Mouse (Mus musculus) retina, embryonic 14.5 days (tissue): ENCODE results near the gene Lamp1.

Experiments
- DNase-seq: peaks from one replicate; pipeline ENCODE4 v3.0.0-alpha.2; 2015; ENCODE audit warnings: low spot score

Gene Lamp1

GRCm38 (mm10) chr8:13158718-13159376, at the start of gene Lamp1:
Gene Lamp1, plus strand, starts transcription at chr8:13159161.
- peak; percentile 99 for DNase-seq

- DNase-seq: no peak
These were observed 49.5 kb upstream of the Lamp1 start for GRCm38 (mm10) chr8:13109416-13109960.

- DNase-seq: no peak
These were observed 47.0 kb upstream of the Lamp1 start for GRCm38 (mm10) chr8:13111917-13112316.

GRCm38 (mm10) chr8:13113232-13113631, 45.7 kb upstream of the Lamp1 start:
- DNase-seq: no peak

- DNase-seq: no peak
These were observed 41.9 kb upstream of the Lamp1 start for GRCm38 (mm10) chr8:13117096-13117495.

GRCm38 (mm10) chr8:13118516-13118915, 40.4 kb upstream of the Lamp1 start:
- no peak for DNase-seq

GRCm38 (mm10) chr8:13120882-13121665, 37.9 kb upstream of the Lamp1 start:
- DNase-seq: no peak

- no peak for DNase-seq
These were observed 36.0 kb upstream of the Lamp1 start for GRCm38 (mm10) chr8:13122887-13123421.

- DNase-seq: no peak
These were observed 34.1 kb upstream of the Lamp1 start for GRCm38 (mm10) chr8:13124897-13125296.

- peak; percentile 75 for DNase-seq
These were observed 26.7 kb upstream of the Lamp1 start for GRCm38 (mm10) chr8:13132220-13132619.

GRCm38 (mm10) chr8:13139641-13140182, 19.2 kb upstream of the Lamp1 start:
- DNase-seq: no peak

- no peak for DNase-seq
These were observed 17.3 kb upstream of the Lamp1 start for GRCm38 (mm10) chr8:13141681-13142080.

- DNase-seq: no peak
These were observed 10.5 kb upstream of the Lamp1 start for GRCm38 (mm10) chr8:13148476-13148875.

- no peak for DNase-seq
These were observed 9.7 kb upstream of the Lamp1 start for GRCm38 (mm10) chr8:13149287-13149686.

GRCm38 (mm10) chr8:13149866-13150265, 9.1 kb upstream of the Lamp1 start:
- no peak for DNase-seq

- no peak for DNase-seq
These were observed 8.0 kb upstream of the Lamp1 start for GRCm38 (mm10) chr8:13150929-13151328.

- no peak for DNase-seq
These were observed 4.9 kb upstream of the Lamp1 start for GRCm38 (mm10) chr8:13154099-13154498.

- no peak for DNase-seq
These were observed 3.6 kb upstream of the Lamp1 start for GRCm38 (mm10) chr8:13155358-13155757.

GRCm38 (mm10) chr8:13156327-13157097, 2.4 kb upstream of the Lamp1 start:
- no peak for DNase-seq

- DNase-seq: peak; percentile 31
These were observed 468 bp downstream of the Lamp1 start for GRCm38 (mm10) chr8:13159377-13159881.

- DNase-seq: no peak
These were observed 1.7 kb downstream of the Lamp1 start for GRCm38 (mm10) chr8:13160691-13161090.

- DNase-seq: no peak
These were observed 3.1 kb downstream of the Lamp1 start for GRCm38 (mm10) chr8:13162098-13162497.
